Mouse (Mus musculus) heart, postnatal 0 days (tissue): ENCODE results near the gene Gchfr. TPM values are rescaled to one million over a fixed set of nuclear protein-coding genes. Genes with fewer than 3 reads are reported as not detected.

Experiments
- ATAC-seq: fragments of 200-750 bp; cut with Nextera tagmentation; 2 replicates; pipeline ENCODE4 v1.8.0; 2017; ENCODE audit warnings: low read depth, moderate number of reproducible peaks, moderate library complexity; ENCODE audit not compliant: insufficient read depth
- DNase-seq: peaks from one replicate; pipeline ENCODE4 v3.0.0-alpha.2; 2016; ENCODE audit warnings: low spot score
- H3K27ac ChIP-seq: fragments of 300-500 bp; sonication (generic); 2 replicates; pipeline ENCODE4 v1.5.1; 2014; ENCODE audit warnings: low read depth, mild to moderate bottlenecking
- H3K27me3 ChIP-seq: fragments of 300-500 bp; sonication (generic); 2 replicates; pipeline ENCODE4 v1.6.1; 2014; ENCODE audit warnings: low read length, mixed read lengths; ENCODE audit not compliant: control insufficient read depth, insufficient read depth
- H3K36me3 ChIP-seq: fragments of 300-500 bp; sonication (generic); replicated peaks from 2 replicates; pipeline ENCODE4 v1.6.1; 2014; ENCODE audit warnings: low read length, mixed read lengths; ENCODE audit not compliant: control insufficient read depth, insufficient read depth
- H3K4me1 ChIP-seq: fragments of 300-500 bp; sonication (generic); 2 replicates; pipeline ENCODE4 v1.6.1; 2014; ENCODE audit warnings: antibody characterized with exemption; ENCODE audit not compliant: control insufficient read depth, insufficient read depth
- H3K4me2 ChIP-seq: fragments of 300-500 bp; sonication (generic); 2 replicates; pipeline ENCODE4 v1.6.1; 2014; ENCODE audit warnings: low read depth, mild to moderate bottlenecking, low read length, moderate library complexity
- H3K4me3 ChIP-seq: fragments of 300-500 bp; sonication (generic); 2 replicates; pipeline ENCODE4 v1.5.1; 2014; ENCODE audit warnings: low read depth, low read length
- H3K9ac ChIP-seq: fragments of 300-500 bp; sonication (generic); replicated peaks from 2 replicates; pipeline ENCODE4 v1.6.1; 2014; ENCODE audit warnings: low read depth, low read length, mixed read lengths
- H3K9me3 ChIP-seq: fragments of 300-500 bp; sonication (generic); replicated peaks from 2 replicates; pipeline ENCODE4 v1.6.1; 2016; ENCODE audit warnings: low read length; ENCODE audit not compliant: control insufficient read depth
- CTCF ChIP-seq: IDR thresholded peaks from 2 replicates; pipeline ENCODE4 v1.5.1; 2016; ENCODE audit warnings: antibody characterized with exemption, control low read depth, low read depth
- EP300 ChIP-seq: IDR thresholded peaks from 2 replicates; pipeline ENCODE4 v1.6.1; 2016; ENCODE audit warnings: antibody characterized with exemption, low read depth
- WGBS: fragments of 180-500 bp; shearing (Covaris S2); extraction: QIAGEN DNeasy Blood & Tissue Kit; methylation state at CpG from one replicate; pipeline ENCODE4 v1.1.7; 2014; 5-methylcytosine and 5-hydroxymethylcytosine counted together
- polyA plus RNA-seq: library from polyadenylated mRNA; unstranded; fragments of >200 nt; fragmentation: Nextera tagmentation; extraction: Ambion mirVana; gene quantifications from 2 replicates; pipeline ENCODE4 v1.2.1, GENCODE M21; 2015
- total RNA-seq: library from RNA; depleted of rRNA; stranded (reverse); fragments of >200 nt; gene quantifications from 2 replicates; pipeline ENCODE4 v1.2.3, GENCODE M21; 2014; ENCODE audit warnings: low replicate concordance; rRNA removed

Gchfr gene
- total RNA-seq, result 1.5 and 12.0 TPM in 2 replicates
- 5.6 and 5.7 TPM in 2 replicates for polyA plus RNA-seq

- DNase-seq (peak; percentile 38), ATAC-seq (peak; percentile 84)
- Histone ChIP-seq H3K9me3 (no peaks in the 10 kb centered on the region), H3K36me3 (no peaks in the 10 kb centered on the region), H3K4me2 (peak within 1 kb of the TSS; percentile 85), H3K4me1 (peaks cover 5% of the 10 kb centered on the region), H3K4me3 (peak within 1 kb of the TSS; percentile 53), H3K27me3 (peaks cover 9% of the 10 kb centered on the region; the same call in 1 of the 2 replicates), H3K27ac (no peak within 1 kb of the TSS), H3K9ac (peak within 1 kb of the TSS; percentile 22; the same call in 1 of the 2 replicates)
- TF ChIP-seq EP300 (no peak), CTCF (peak; percentile 9)
- under 1% methylated on average over 60 of the region's 60 CpGs for WGBS
Measured at GRCm38 (mm10) chr2:119166901-119167865, at the start of gene Gchfr. Gene Gchfr, plus strand, starts transcription at chr2:119167773.

GRCm38 (mm10) chr2:119136346-119136898 is 31.2 kb upstream of the Gchfr start:
- H3K27ac ChIP-seq, result no peak overlapping the region
- ATAC-seq, result no peak

GRCm38 (mm10) chr2:119145199-119145598 is 22.4 kb upstream of the Gchfr start:
- Histone ChIP-seq H3K9me3 (no peaks in the 10 kb centered on the region), H3K27me3 (no peaks in the 10 kb centered on the region), H3K9ac (no peak overlapping the region), H3K4me3 (no peak overlapping the region), H3K4me2 (no peak overlapping the region), H3K36me3 (peaks cover 82% of the 10 kb centered on the region), H3K4me1 (no peaks in the 10 kb centered on the region), H3K27ac (no peak overlapping the region)
- 84% methylated on average over 2 of the region's 2 CpGs for WGBS
- ATAC-seq (no peak), DNase-seq (no peak)
- TF ChIP-seq EP300 (no peak), CTCF (peak; percentile 27; the same call in 1 of the 2 replicates)

More at GRCm38 (mm10) chr2:119136346-119136898, 31.2 kb upstream of the Gchfr start:
- no peak for TF ChIP-seq CTCF
- no peak for TF ChIP-seq EP300
- no peak overlapping the region for H3K9ac ChIP-seq
- H3K4me3 ChIP-seq, result no peak overlapping the region
- H3K36me3 ChIP-seq, result peaks cover 64% of the 10 kb centered on the region
- 24% methylated on average over 5 of the region's 5 CpGs for WGBS
- H3K27me3 ChIP-seq, result no peaks in the 10 kb centered on the region
- H3K9me3 ChIP-seq, result no peaks in the 10 kb centered on the region
- no peak overlapping the region for H3K4me2 ChIP-seq
- H3K4me1 ChIP-seq, result no peaks in the 10 kb centered on the region
- no peak for DNase-seq

GRCm38 (mm10) chr2:119146435-119146834 is 21.1 kb upstream of the Gchfr start:
- DNase-seq, result no peak
- Histone ChIP-seq H3K9ac (no peak overlapping the region), H3K27ac (no peak overlapping the region), H3K4me2 (no peak overlapping the region), H3K4me3 (no peak overlapping the region), H3K27me3 (no peaks in the 10 kb centered on the region), H3K36me3 (peaks cover 84% of the 10 kb centered on the region), H3K4me1 (no peaks in the 10 kb centered on the region), H3K9me3 (no peaks in the 10 kb centered on the region)
- TF ChIP-seq EP300 (no peak), CTCF (no peak)
- no peak for ATAC-seq
- WGBS, result 77% methylated on average over 6 of the region's 6 CpGs

GRCm38 (mm10) chr2:119147160-119147678 is 20.4 kb upstream of the Gchfr start:
- Histone ChIP-seq H3K27me3 (no peaks in the 10 kb centered on the region), H3K4me1 (no peaks in the 10 kb centered on the region), H3K9me3 (no peaks in the 10 kb centered on the region), H3K4me2 (no peak overlapping the region), H3K27ac (no peak overlapping the region), H3K9ac (no peak overlapping the region), H3K36me3 (peaks cover 83% of the 10 kb centered on the region), H3K4me3 (no peak overlapping the region)
- DNase-seq, result peak; percentile 8
- TF ChIP-seq CTCF (no peak), EP300 (no peak)
- WGBS, result 72% methylated on average over 22 of the region's 22 CpGs
- ATAC-seq, result no peak
